Mouse (Mus musculus) kidney, adult 10 weeks (tissue): Measurements from ENCODE around the gene Dusp11. TPM values are rescaled to one million over a fixed set of nuclear protein-coding genes. Genes with fewer than 3 reads are reported as not detected.

ENCODE experiments used
- polyA plus RNA-seq: library from polyadenylated mRNA; stranded (reverse); fragments of 350-450 nt; fragmentation: Illumina TruSeq; extraction: RNeasy Lipid Tissue Mini Kit (QIAGEN cat#74804); gene quantifications from one replicate; pipeline ENCODE4 v1.2.3, GENCODE M21; 2014; ENCODE audit warnings: low read depth, low replicate concordance

Gene Dusp11
- 146 TPM for polyA plus RNA-seq

DNA sequence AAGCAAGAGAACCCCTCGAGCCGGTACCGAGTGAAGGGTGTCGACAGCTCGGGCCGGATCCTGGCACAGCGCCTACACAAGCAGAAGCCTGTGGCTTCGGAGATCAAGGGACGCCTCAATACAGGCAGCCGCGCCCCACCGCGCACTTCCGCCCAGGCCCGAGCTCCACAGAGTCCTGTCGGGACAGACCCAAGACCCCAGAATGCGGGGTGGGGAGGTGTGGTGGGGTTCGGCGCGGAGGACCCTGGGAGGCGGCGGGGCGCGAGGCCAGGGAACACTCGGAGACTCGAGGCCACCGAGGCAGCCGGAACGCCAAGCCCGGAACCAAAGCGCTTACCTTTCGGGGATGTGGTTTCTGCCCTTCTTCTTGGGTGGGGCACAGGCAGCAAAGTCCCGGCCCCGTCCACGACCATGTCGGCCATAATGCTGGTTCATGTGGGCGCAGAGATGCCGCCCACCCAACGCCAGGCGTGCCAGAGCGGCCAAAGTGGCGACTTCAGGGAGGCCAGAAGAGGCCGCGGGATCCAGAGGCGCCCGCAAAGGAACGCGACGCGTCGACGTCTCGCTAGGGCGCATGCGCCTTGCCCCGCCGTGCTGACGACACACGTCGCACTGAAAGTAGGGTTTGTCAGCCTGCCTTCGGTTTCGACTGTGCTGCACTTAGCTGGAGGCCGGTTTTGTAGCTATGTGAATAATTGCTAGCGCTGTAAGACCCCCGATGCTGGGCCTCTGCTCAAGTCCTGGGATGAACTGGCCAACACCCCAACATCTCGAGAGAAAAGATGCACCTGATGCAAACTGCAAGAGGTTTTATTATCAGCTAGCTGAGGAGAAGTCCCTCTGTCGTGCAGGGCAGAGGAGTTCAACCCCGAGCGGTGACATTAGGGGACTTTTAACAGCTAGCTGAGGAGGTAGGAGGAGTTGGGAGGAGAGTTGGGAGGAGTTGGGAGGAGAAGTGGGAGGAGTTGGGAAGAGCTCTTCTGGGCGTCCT is at the start of gene Dusp11:
TSS of gene Dusp11 (minus strand) at position 567 of the 991 bp plus-strand sequence.

DNA sequence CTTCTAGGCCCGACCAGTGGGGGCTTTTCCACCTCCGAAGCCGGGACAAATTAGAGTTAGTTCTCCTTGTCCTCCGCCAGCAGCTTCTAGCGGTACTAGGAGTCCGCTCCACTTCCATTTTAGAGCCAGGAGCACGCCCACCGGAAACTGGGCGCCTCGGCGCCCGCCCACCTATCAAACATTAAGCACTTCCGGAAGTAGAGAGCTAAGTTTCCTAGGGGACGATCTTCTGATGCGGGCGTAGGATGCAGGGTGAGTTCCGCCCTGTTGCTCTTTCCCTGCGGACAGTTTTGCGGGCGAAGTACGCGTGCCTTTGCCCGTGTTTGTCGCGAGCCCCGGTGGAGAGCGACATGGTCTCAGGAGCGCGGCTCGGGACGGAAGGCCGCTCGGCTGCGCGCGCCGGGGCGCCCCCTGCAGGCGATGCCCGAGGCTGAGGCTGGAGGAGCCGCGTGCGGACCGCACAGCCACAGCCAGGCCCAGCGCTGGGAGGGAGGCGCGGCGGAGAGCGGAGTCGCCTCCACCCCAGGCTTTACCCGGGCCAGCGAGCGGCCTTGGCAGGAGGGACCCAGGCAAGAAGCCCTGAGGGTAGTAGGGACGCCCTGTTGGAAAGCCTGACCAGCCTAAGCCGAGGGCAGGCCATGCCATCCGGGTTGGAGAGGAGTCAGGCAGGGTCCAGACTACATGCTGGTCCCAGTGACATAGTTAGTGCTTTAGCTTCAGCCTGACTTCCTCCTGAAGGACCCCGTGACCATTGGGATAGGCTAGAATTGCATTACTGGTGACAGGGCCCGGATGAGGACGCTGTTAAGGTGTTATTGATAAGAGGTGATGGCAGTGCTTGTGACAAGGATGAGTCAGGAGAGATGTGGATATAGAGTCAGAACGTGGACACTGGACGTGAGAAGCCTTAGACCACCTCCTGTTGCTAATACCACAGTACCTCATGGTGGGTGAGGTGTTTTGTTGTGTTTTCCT is 45.6 kb downstream of the Dusp11 start, which contains the start of gene Nat8f1:
TSS of gene Nat8f1 (minus strand) at position 149 of the 975 bp plus-strand sequence.

DNA sequence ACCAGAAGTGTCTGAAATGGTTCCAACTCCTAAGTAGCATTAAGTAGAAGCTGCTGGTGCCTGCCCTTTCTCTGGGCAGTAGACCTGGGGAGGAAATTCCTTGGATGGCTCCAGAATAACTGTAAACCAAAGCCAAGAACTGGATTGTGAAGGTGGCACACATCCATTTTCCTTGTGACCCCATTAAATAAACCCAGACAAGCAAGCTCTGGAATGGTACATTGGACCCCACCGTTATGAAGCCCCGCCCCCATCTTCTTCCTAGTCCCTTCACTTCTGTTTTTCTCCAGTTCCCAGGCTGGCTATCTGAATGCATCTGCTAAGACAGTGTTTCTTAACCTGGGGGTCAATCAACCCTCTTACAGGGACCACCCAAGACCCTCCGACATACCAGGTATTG is 49.9 kb downstream of the Dusp11 start, which contains the start of gene Tprkb:
TSS of gene Tprkb (plus strand) at position 279 of the 400 bp plus-strand sequence.

DNA sequence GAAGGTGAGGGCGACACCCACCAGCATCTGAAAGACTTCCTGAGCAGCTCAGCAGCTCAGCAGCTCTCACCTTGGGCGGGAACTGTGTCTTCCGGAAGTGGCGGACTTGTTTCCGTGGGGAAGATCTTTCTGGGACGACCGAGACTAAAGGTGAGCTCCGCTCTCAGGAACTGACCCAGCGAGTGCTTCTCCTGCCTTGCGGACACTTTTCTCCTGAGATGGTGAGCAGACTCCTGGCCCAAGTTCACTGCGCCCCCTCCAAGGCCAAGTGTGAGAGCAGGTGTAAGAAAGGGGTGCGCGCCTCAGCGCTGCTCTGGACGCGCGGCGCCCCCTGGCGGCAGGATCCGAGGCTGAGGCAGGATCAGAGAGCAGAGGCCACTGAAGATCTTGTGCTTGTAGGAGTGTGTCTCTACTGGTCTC is 56.8 kb downstream of the Dusp11 start, which contains the start of gene Nat8f4:
TSS of gene Nat8f4 (minus strand) at position 243 of the 420 bp plus-strand sequence.

Other genes with a start within 250 kb of the Dusp11 start
- 4.2 TPM for gene Nat8f7, start 248.5 kb downstream of the Dusp11 start, polyA plus RNA-seq
- gene Nat8f3, start 195.9 kb downstream of the Dusp11 start, polyA plus RNA-seq, result 48.7 TPM
- gene Nat8f6, start 140.7 kb downstream of the Dusp11 start, polyA plus RNA-seq, result 27.1 TPM
- gene Nat8f5, start 140.7 kb downstream of the Dusp11 start, polyA plus RNA-seq, result 4.9 TPM
- 17.2 TPM for gene Nat8, start 129.6 kb downstream of the Dusp11 start, polyA plus RNA-seq
- gene Nat8f2, start 92.5 kb downstream of the Dusp11 start, polyA plus RNA-seq, result 19.5 TPM
- gene Nat8f4, start 56.8 kb downstream of the Dusp11 start, polyA plus RNA-seq, result 8.9 TPM
- gene Tprkb, start 49.8 kb downstream of the Dusp11 start, polyA plus RNA-seq, result 305 TPM
- gene Nat8f1, start 46.0 kb downstream of the Dusp11 start, polyA plus RNA-seq, result 35.5 TPM
- not detected for gene Figla, start 54.5 kb upstream of the Dusp11 start, polyA plus RNA-seq
- gene Add2, start 67.0 kb upstream of the Dusp11 start, polyA plus RNA-seq, result 0.28 TPM
- 2.3 TPM for gene Tgfa, start 233.6 kb upstream of the Dusp11 start, polyA plus RNA-seq